Mouse (Mus musculus): ENCODE measurements around the gene Esyt3. TPM values are rescaled to one million over a fixed set of nuclear protein-coding genes. Genes with fewer than 3 reads are reported as not detected.

Esyt3 gene
- polyA plus RNA-seq (2016; fragmentation: Nextera tagmentation; extraction: Ambion mirVana): 0.11 and 0.23 TPM in 2 replicates

DNA sequence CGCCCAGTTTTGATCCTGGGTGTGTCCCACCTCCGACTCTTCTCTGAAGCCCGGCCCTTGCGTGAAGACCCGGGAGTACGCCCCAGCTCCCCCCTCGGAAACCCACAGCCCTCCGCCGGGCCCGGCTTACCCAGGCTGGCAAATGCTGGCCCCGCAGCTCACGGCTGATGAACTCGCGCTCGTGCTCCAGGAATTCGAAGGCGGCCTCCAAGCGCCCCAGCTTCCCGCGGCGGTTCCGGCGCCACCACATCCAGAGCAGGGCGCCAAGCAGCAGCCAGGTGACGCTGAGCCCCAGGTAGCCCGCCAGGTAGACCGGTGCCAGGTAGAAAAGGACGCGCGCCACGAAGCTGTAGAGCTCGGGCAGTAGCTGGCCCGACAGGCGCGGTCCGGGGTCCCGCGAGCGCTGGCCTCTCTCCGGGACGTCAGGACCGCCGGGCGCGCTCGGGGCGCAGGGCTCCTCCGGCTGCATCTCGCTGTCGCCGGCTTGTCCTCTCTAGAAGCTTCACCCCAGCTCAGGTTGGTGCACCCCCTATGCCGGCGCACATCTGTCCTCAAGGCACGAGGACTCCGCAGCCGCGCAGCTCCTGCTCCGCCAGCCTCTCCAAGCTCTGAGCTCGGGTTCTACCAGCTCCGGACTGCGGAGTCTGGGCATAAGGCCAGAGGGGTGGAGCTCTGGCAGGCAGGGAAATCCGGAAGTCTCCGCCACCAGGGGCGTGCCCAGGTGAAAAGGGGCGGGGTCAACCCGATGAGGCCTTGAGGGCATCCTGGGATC lies at the start of gene Esyt3:
Esyt3 (minus strand) TSS at position 637 of the 772 bp plus-strand sequence.
- Histone ChIP-seq H3K4me1 (peaks cover 12% of the 10 kb centered on the region), H3K36me3 (no peaks in the 10 kb centered on the region), H3K9me3 (no peaks in the 10 kb centered on the region), H3K27ac (0 out of 2 replicates have a peak within 1 kb of the TSS, but pooled peaks have one; percentile 13), H3K4me3 (peak within 1 kb of the TSS; percentile 61), H3K27me3 (ENCODE audit: insufficient read depth, poor library complexity, severe bottlenecking) (peaks cover 86% of the 10 kb centered on the region)
- DNase-seq (ENCODE audit: low spot score): peak; percentile 77
- WGBS: under 1% methylated on average over 66 of the region's 66 CpGs

GRCm38 (mm10) chr9:99401288-99401974 lies 43.1 kb upstream of the Esyt3 start:
- no peaks in the 10 kb centered on the region for H3K4me1 ChIP-seq
- no peak overlapping the region for H3K4me3 ChIP-seq
- WGBS: 82% methylated on average over 9 of the region's 9 CpGs
- no peak overlapping the region for H3K27ac ChIP-seq
- DNase-seq (ENCODE audit: low spot score): no peak
- no peaks in the 10 kb centered on the region for H3K36me3 ChIP-seq
- no peaks in the 10 kb centered on the region for H3K27me3 ChIP-seq (ENCODE audit: insufficient read depth, poor library complexity, severe bottlenecking)
- no peaks in the 10 kb centered on the region for H3K9me3 ChIP-seq

- 75% methylated on average over 6 of the region's 6 CpGs for WGBS
- Histone ChIP-seq H3K36me3 (no peaks in the 10 kb centered on the region), H3K27me3 (ENCODE audit: insufficient read depth, poor library complexity, severe bottlenecking) (no peaks in the 10 kb centered on the region), H3K27ac (no peak overlapping the region), H3K9me3 (no peaks in the 10 kb centered on the region), H3K4me3 (no peak overlapping the region), H3K4me1 (peaks cover 3% of the 10 kb centered on the region; the same call in 1 of the 2 replicates)
- DNase-seq (ENCODE audit: low spot score): no peak
Measured at GRCm38 (mm10) chr9:99400781-99401180, 42.4 kb upstream of the Esyt3 start.

- DNase-seq (ENCODE audit: low spot score): no peak
- Histone ChIP-seq H3K27me3 (ENCODE audit: insufficient read depth, poor library complexity, severe bottlenecking) (no peaks in the 10 kb centered on the region), H3K27ac (0 out of 2 replicates have a peak overlapping the region, but pooled peaks have one; percentile 3), H3K36me3 (peaks cover 7% of the 10 kb centered on the region; the same call in 1 of the 2 replicates), H3K4me3 (no peak overlapping the region), H3K4me1 (peaks cover 11% of the 10 kb centered on the region), H3K9me3 (no peaks in the 10 kb centered on the region)
- WGBS: 78% methylated on average over 13 of the region's 13 CpGs
Measured at GRCm38 (mm10) chr9:99397056-99397815, 38.9 kb upstream of the Esyt3 start.

GRCm38 (mm10) chr9:99394366-99394765 lies 36.0 kb upstream of the Esyt3 start:
- DNase-seq (ENCODE audit: low spot score): no peak

GRCm38 (mm10) chr9:99393146-99393545 lies 34.8 kb upstream of the Esyt3 start:
- H3K27ac ChIP-seq: no peak overlapping the region
- H3K4me1 ChIP-seq: peaks cover 12% of the 10 kb centered on the region
- H3K27me3 ChIP-seq (ENCODE audit: insufficient read depth, poor library complexity, severe bottlenecking): no peaks in the 10 kb centered on the region
- peaks cover 12% of the 10 kb centered on the region; the same call in 1 of the 2 replicates for H3K36me3 ChIP-seq
- H3K9me3 ChIP-seq: no peaks in the 10 kb centered on the region
- no peak for DNase-seq (ENCODE audit: low spot score)
- WGBS: 84% methylated on average over 8 of the region's 8 CpGs
- no peak overlapping the region for H3K4me3 ChIP-seq

More at GRCm38 (mm10) chr9:99394366-99394765, 36.0 kb upstream of the Esyt3 start:
- Histone ChIP-seq H3K36me3 (peaks cover 12% of the 10 kb centered on the region; the same call in 1 of the 2 replicates), H3K4me3 (no peak overlapping the region), H3K4me1 (peaks cover 11% of the 10 kb centered on the region), H3K27ac (no peak overlapping the region), H3K27me3 (ENCODE audit: insufficient read depth, poor library complexity, severe bottlenecking) (no peaks in the 10 kb centered on the region), H3K9me3 (no peaks in the 10 kb centered on the region)
- 81% methylated on average over 11 of the region's 11 CpGs for WGBS

- no peak for DNase-seq (ENCODE audit: low spot score)
- H3K27ac ChIP-seq: no peak overlapping the region
- peaks cover 12% of the 10 kb centered on the region; the same call in 1 of the 2 replicates for H3K36me3 ChIP-seq
- no peaks in the 10 kb centered on the region for H3K27me3 ChIP-seq (ENCODE audit: insufficient read depth, poor library complexity, severe bottlenecking)
- no peaks in the 10 kb centered on the region for H3K9me3 ChIP-seq
- 88% methylated on average over 10 of the region's 10 CpGs for WGBS
- peaks cover 17% of the 10 kb centered on the region for H3K4me1 ChIP-seq
- no peak overlapping the region for H3K4me3 ChIP-seq
Measured at GRCm38 (mm10) chr9:99391557-99391956, 33.2 kb upstream of the Esyt3 start.

- H3K4me1 ChIP-seq: peaks cover 13% of the 10 kb centered on the region
- H3K27ac ChIP-seq: no peak overlapping the region
- H3K27me3 ChIP-seq (ENCODE audit: insufficient read depth, poor library complexity, severe bottlenecking): no peaks in the 10 kb centered on the region
- no peaks in the 10 kb centered on the region for H3K9me3 ChIP-seq
- H3K36me3 ChIP-seq: peaks cover 12% of the 10 kb centered on the region; the same call in 1 of the 2 replicates
- no peak overlapping the region for H3K4me3 ChIP-seq
- 60% methylated on average over 2 of the region's 2 CpGs for WGBS
- no peak for DNase-seq (ENCODE audit: low spot score)
Measured at GRCm38 (mm10) chr9:99390716-99391115, 32.4 kb upstream of the Esyt3 start.

- no peak overlapping the region for H3K27ac ChIP-seq
- peaks cover 12% of the 10 kb centered on the region; the same call in 1 of the 2 replicates for H3K36me3 ChIP-seq
- no peaks in the 10 kb centered on the region for H3K9me3 ChIP-seq
- WGBS: 58% methylated on average over 5 of the region's 5 CpGs
- H3K4me3 ChIP-seq: no peak overlapping the region
- peaks cover 11% of the 10 kb centered on the region; the same call in 1 of the 2 replicates for H3K4me1 ChIP-seq
- DNase-seq (ENCODE audit: low spot score): no peak
- H3K27me3 ChIP-seq (ENCODE audit: insufficient read depth, poor library complexity, severe bottlenecking): no peaks in the 10 kb centered on the region
Measured at GRCm38 (mm10) chr9:99390201-99390600, 31.8 kb upstream of the Esyt3 start.

DNA sequence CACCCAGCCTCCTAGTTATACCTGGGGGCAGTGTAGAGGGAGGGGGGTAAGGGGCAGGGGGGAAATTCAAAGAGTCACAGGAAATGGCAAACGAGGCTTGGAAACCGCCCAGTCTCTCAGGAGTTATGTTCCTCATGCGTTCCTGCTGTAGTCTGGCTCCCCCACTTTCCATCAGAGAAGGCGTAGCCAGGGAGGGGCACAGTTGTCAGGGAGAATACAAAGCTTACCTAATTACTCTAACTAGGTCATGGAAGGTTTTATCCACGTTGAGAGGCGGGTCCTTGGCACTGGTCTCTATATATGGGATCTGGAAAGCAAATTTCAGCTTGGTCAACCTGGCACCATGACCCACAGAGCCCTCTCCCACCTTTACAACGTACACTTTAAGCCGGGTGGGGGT lies 31.1 kb upstream of the Esyt3 start:
- H3K4me1 ChIP-seq: peaks cover 9% of the 10 kb centered on the region; the same call in 1 of the 2 replicates
- no peak overlapping the region for H3K27ac ChIP-seq
- no peak for DNase-seq (ENCODE audit: low spot score)
- H3K27me3 ChIP-seq (ENCODE audit: insufficient read depth, poor library complexity, severe bottlenecking): no peaks in the 10 kb centered on the region
- no peaks in the 10 kb centered on the region for H3K9me3 ChIP-seq
- 77% methylated on average over 8 of the region's 8 CpGs for WGBS
- no peak overlapping the region for H3K4me3 ChIP-seq
- peaks cover 12% of the 10 kb centered on the region; the same call in 1 of the 2 replicates for H3K36me3 ChIP-seq

DNA sequence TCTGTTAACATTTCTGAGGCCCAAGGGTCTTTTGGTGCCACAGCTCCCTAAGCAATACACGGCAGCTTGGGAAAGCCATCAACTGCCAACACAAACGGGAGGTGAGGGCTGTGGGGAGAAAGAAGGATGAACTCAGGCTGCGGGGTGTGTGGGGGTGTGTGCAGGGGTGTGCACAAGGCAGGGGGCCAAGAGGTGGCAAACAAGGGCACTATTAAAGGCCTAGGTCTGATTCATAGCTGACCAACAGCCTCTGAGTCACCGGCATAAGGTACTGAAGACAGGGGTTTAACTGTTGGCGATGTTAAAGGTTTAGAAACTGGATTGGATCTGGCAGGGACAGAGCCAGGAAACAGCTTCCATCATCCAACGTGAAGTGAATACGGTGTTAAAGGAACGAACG lies 30.5 kb upstream of the Esyt3 start:
- H3K27ac ChIP-seq: no peak overlapping the region
- no peak overlapping the region for H3K4me3 ChIP-seq
- peaks cover 12% of the 10 kb centered on the region; the same call in 1 of the 2 replicates for H3K36me3 ChIP-seq
- no peaks in the 10 kb centered on the region for H3K27me3 ChIP-seq (ENCODE audit: insufficient read depth, poor library complexity, severe bottlenecking)
- 0 out of 2 replicates have a peak, but pooled peaks cover 6% of the 10 kb centered on the region for H3K4me1 ChIP-seq
- DNase-seq (ENCODE audit: low spot score): no peak
- no peaks in the 10 kb centered on the region for H3K9me3 ChIP-seq
- WGBS: 81% methylated on average over 9 of the region's 9 CpGs

DNA sequence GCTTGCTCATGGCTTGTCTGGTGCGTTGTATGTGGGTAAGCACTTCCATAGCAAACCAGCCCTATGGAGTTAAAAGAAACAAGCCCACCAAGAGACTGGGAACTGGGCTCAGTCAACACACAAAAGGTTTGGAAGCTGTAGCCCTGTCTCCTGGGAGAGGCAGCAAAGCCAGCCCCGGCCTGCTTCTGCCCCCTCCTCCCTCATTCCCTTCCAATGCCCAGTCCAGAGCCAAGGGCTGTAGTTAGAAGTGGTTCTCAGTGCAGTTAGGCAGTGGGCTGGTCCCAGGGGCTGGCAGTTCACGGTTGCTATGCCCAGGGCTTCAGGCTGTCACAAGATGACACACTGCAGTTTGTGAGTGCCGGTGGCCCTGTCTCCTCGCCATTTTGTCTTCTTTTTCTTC lies 29.7 kb upstream of the Esyt3 start:
- Histone ChIP-seq H3K9me3 (no peaks in the 10 kb centered on the region), H3K4me3 (no peak overlapping the region), H3K36me3 (peaks cover 12% of the 10 kb centered on the region; the same call in 1 of the 2 replicates), H3K4me1 (0 out of 2 replicates have a peak, but pooled peaks cover 6% of the 10 kb centered on the region), H3K27ac (no peak overlapping the region), H3K27me3 (ENCODE audit: insufficient read depth, poor library complexity, severe bottlenecking) (no peaks in the 10 kb centered on the region)
- no peak for DNase-seq (ENCODE audit: low spot score)
- WGBS: 77% methylated on average over 5 of the region's 5 CpGs

Data from heart, embryonic 10.5 days (tissue).